Comparison of ENCODE assay signal across 8 mouse cellular contexts in genomic region chr13:67108821-67109206, GRCm38 (mm10). TPM values are rescaled to one million over a fixed set of nuclear protein-coding genes. Genes with fewer than 3 reads are reported as not detected.
A peak's percentile ranks its signal among the peaks of the same experiment; 100 is the strongest.
DNase-seq lines count a peak whose midpoint lies in the region; ATAC-seq and TF ChIP-seq lines count a peak whose summit lies in the region.

No protein-coding gene starts in this region.

- H3K27ac ChIP-seq in heart, embryonic 11.5 days (ENCODE audit: low read depth, low read length) = no peak overlapping the region
- no peak overlapping the region for H3K27ac ChIP-seq in thymus, adult 2 months (ENCODE audit: control insufficient read depth, insufficient read depth, low read length)
- peak overlapping the region; percentile 72 for H3K27ac ChIP-seq in hindbrain, embryonic 15.5 days (replicated peaks)

- 5% methylated on average over 9 of the region's 9 CpGs for WGBS in heart, embryonic 11.5 days (ENCODE audit: insufficient replicate concordance)
- WGBS in thymus, adult 2 months = 4% methylated on average over 9 of the region's 9 CpGs
- 3% methylated on average over 9 of the region's 9 CpGs for WGBS in hindbrain, embryonic 15.5 days

- H3K9ac ChIP-seq in heart, embryonic 11.5 days (ENCODE audit: low read depth, low read length) = peak overlapping the region; percentile 22; the same call in 1 of the 2 replicates
- H3K9ac ChIP-seq in hindbrain, embryonic 15.5 days = peak overlapping the region; percentile 25; the same call in 1 of the 2 replicates

- peak overlapping the region; percentile 58 for H3K4me3 ChIP-seq in heart, embryonic 11.5 days (ENCODE audit: low read depth, low read length)
- no peak overlapping the region; the same call in 1 of the 2 replicates for H3K4me3 ChIP-seq in thymus, adult 2 months (ENCODE audit: control insufficient read depth, insufficient read depth, low read length)
- peak overlapping the region; percentile 52 for H3K4me3 ChIP-seq in hindbrain, embryonic 15.5 days
- H3K4me3 ChIP-seq in megakaryocyte, embryonic 14.5 days (replicated peaks) = peak overlapping the region; percentile 96

- H3K36me3 ChIP-seq in heart, embryonic 11.5 days (ENCODE audit: control insufficient read depth, insufficient read depth, low read length) = peaks cover 6% of the 10 kb centered on the region
- no peaks in the 10 kb centered on the region for H3K36me3 ChIP-seq in thymus, adult 2 months (ENCODE audit: control insufficient read depth, insufficient read depth, low read length)
- no peaks in the 10 kb centered on the region for H3K36me3 ChIP-seq in hindbrain, embryonic 15.5 days
- peaks cover 18% of the 10 kb centered on the region for H3K36me3 ChIP-seq in megakaryocyte, embryonic 14.5 days (replicated peaks; ENCODE audit: low read length)

- peaks cover 3% of the 10 kb centered on the region; the same call in 1 of the 2 replicates for H3K4me1 ChIP-seq in heart, embryonic 11.5 days (ENCODE audit: control insufficient read depth, insufficient read depth, low read length)
- H3K4me1 ChIP-seq in thymus, adult 2 months (replicated peaks; ENCODE audit: control insufficient read depth, insufficient read depth, low read length) = peaks cover 6% of the 10 kb centered on the region
- H3K4me1 ChIP-seq in hindbrain, embryonic 15.5 days (replicated peaks) = peaks cover 13% of the 10 kb centered on the region
- H3K4me1 ChIP-seq in megakaryocyte, embryonic 14.5 days = peaks cover 36% of the 10 kb centered on the region

- no peak for TF ChIP-seq CTCF in thymus, adult 2 months (IDR thresholded peaks at IDR 0.05; ENCODE audit: borderline replicate concordance, control insufficient read depth, extremely low read depth, insufficient read depth, low read length, poor library complexity)

- peak overlapping the region; percentile 80 for H3K4me2 ChIP-seq in heart, embryonic 11.5 days
- H3K4me2 ChIP-seq in hindbrain, embryonic 15.5 days = peak overlapping the region; percentile 87

- no peak for TF ChIP-seq POLR2A in thymus, adult 2 months (IDR thresholded peaks at IDR 0.05; ENCODE audit: control insufficient read depth, extremely low read depth, insufficient read depth, low read length, poor library complexity)

- no peaks in the 10 kb centered on the region for H3K9me3 ChIP-seq in heart, embryonic 11.5 days (replicated peaks; ENCODE audit: control insufficient read depth, low read length)
- H3K9me3 ChIP-seq in hindbrain, embryonic 15.5 days = no peaks in the 10 kb centered on the region
- peaks cover 9% of the 10 kb centered on the region for H3K9me3 ChIP-seq in megakaryocyte, embryonic 14.5 days

- no peak for DNase-seq in heart, adult 11 months
- DNase-seq in thymus, postnatal 14 days = peak; percentile 76
- no peak for DNase-seq in thymus, adult 2 months
- peak; percentile 21 for DNase-seq in testis, postnatal 14 days (ENCODE audit: low spot score)
- DNase-seq in urinary bladder, postnatal 36 days (ENCODE audit: low spot score in 2 of 2) = no peak

- no peaks in the 10 kb centered on the region for H3K27me3 ChIP-seq in heart, embryonic 11.5 days (ENCODE audit: control insufficient read depth, insufficient read depth, low read length)
- H3K27me3 ChIP-seq in thymus, adult 2 months (ENCODE audit: control insufficient read depth, insufficient read depth, low read length) = no peaks in the 10 kb centered on the region
- H3K27me3 ChIP-seq in hindbrain, embryonic 15.5 days = no peaks in the 10 kb centered on the region
- H3K27me3 ChIP-seq in megakaryocyte, embryonic 14.5 days (replicated peaks) = no peaks in the 10 kb centered on the region

- peak; percentile 50 for ATAC-seq in heart, embryonic 11.5 days (replicated peaks; ENCODE audit: insufficient number of reproducible peaks, low FRiP score, low TSS enrichment)
- ATAC-seq in hindbrain, embryonic 15.5 days (ENCODE audit: low FRiP score, low read depth) = peak; percentile 72

RNA-seq across cellular contexts. Expression of gene Gm28557, which starts 0.4 kb away (rescaled TPM):
- polyA plus RNA-seq in heart, embryonic 11.5 days (2014; fragmentation: Nextera tagmentation; extraction: Ambion mirVana) = 1.1 and 2.2 TPM in 2 replicates
- 1.5 TPM in 2 replicates for polyA plus RNA-seq in thymus, adult 2 months (2012; rRNA removed)
- polyA plus RNA-seq in hindbrain, embryonic 15.5 days (2015; fragmentation: Nextera tagmentation; extraction: Ambion mirVana) = 0.85 and 2.0 TPM in 2 replicates
- not detected in 2 replicates for polyA plus RNA-seq in megakaryocyte, embryonic 14.5 days (2012; ENCODE audit: insufficient read depth, low replicate concordance)

RNA-seq across cellular contexts. Expression of gene Rslcan18, which starts 7.2 kb away (rescaled TPM):
- 0.37 and 0.87 TPM in 2 replicates for polyA plus RNA-seq in heart, embryonic 11.5 days (2014; fragmentation: Nextera tagmentation; extraction: Ambion mirVana)
- polyA plus RNA-seq in thymus, adult 2 months (2012; rRNA removed) = 0.05 and 0.17 TPM in 2 replicates
- 0.06 and 0.20 TPM in 2 replicates for polyA plus RNA-seq in hindbrain, embryonic 15.5 days (2015; fragmentation: Nextera tagmentation; extraction: Ambion mirVana)
- not detected in 2 replicates for polyA plus RNA-seq in megakaryocyte, embryonic 14.5 days (2012; ENCODE audit: insufficient read depth, low replicate concordance)

RNA-seq across cellular contexts. Expression of gene Zfp708, which starts 11.0 kb away (rescaled TPM):
- polyA plus RNA-seq in heart, embryonic 11.5 days (2014; fragmentation: Nextera tagmentation; extraction: Ambion mirVana) = 4.2 and 4.5 TPM in 2 replicates
- 0.24 and 0.42 TPM in 2 replicates for polyA plus RNA-seq in thymus, adult 2 months (2012; rRNA removed)
- 8.9 TPM in 2 replicates for polyA plus RNA-seq in hindbrain, embryonic 15.5 days (2015; fragmentation: Nextera tagmentation; extraction: Ambion mirVana)
- polyA plus RNA-seq in megakaryocyte, embryonic 14.5 days (2012; ENCODE audit: insufficient read depth, low replicate concordance) = not detected in 2 replicates

RNA-seq across cellular contexts. Expression of gene Zfp759, which starts 12.6 kb away (rescaled TPM):
- 1.7 and 1.8 TPM in 2 replicates for polyA plus RNA-seq in heart, embryonic 11.5 days (2014; fragmentation: Nextera tagmentation; extraction: Ambion mirVana)
- polyA plus RNA-seq in thymus, adult 2 months (2012; rRNA removed) = 0.18 and 0.23 TPM in 2 replicates
- polyA plus RNA-seq in hindbrain, embryonic 15.5 days (2015; fragmentation: Nextera tagmentation; extraction: Ambion mirVana) = 4.0 and 4.4 TPM in 2 replicates
- polyA plus RNA-seq in megakaryocyte, embryonic 14.5 days (2012; ENCODE audit: insufficient read depth, low replicate concordance) = 0.04 TPM in 1 of 2 replicates, not detected in the other

RNA-seq across cellular contexts. Expression of gene Zfp712, which starts 47.8 kb away (rescaled TPM):
- polyA plus RNA-seq in heart, embryonic 11.5 days (2014; fragmentation: Nextera tagmentation; extraction: Ambion mirVana) = 2.2 and 2.5 TPM in 2 replicates
- 0.65 and 0.73 TPM in 2 replicates for polyA plus RNA-seq in thymus, adult 2 months (2012; rRNA removed)
- polyA plus RNA-seq in hindbrain, embryonic 15.5 days (2015; fragmentation: Nextera tagmentation; extraction: Ambion mirVana) = 5.7 and 6.7 TPM in 2 replicates
- 0.11 TPM in 1 of 2 replicates, not detected in the other for polyA plus RNA-seq in megakaryocyte, embryonic 14.5 days (2012; ENCODE audit: insufficient read depth, low replicate concordance)

Comparison
In these comparisons a context has a peak if more than half of its experiments do, and no peak if none do; other contexts are left out.
1. DNase-seq: peak in thymus, postnatal 14 days (single experiment) and testis, postnatal 14 days (single experiment); none in heart, adult 11 months (single experiment), thymus, adult 2 months (single experiment) and urinary bladder, postnatal 36 days (0 of 2).